Mouse (Mus musculus) naive thymus-derived CD4-positive, alpha-beta T cell, adult 2 months (primary cell): ENCODE results near the gene Fermt2.
A peak's percentile ranks its signal among the peaks of the same experiment; 100 is the strongest.

Experiments
- DNase-seq: peaks from one replicate; pipeline ENCODE4 v3.0.0-alpha.2; 2011; ENCODE audit warnings: low read depth

Gene Fermt2

GRCm38 (mm10) chr14:45529411-45530363, at the start of gene Fermt2:
TSS of gene Fermt2 (minus strand) at chr14:45530118.
- DNase-seq, result no peak

GRCm38 (mm10) chr14:45566066-45566937, 36.4 kb upstream of the Fermt2 start:
- peak; percentile 63 for DNase-seq

- no peak for DNase-seq
These were observed 35.5 kb upstream of the Fermt2 start for GRCm38 (mm10) chr14:45565216-45566065.

- no peak for DNase-seq
These were observed 33.7 kb upstream of the Fermt2 start for GRCm38 (mm10) chr14:45563577-45563976.

GRCm38 (mm10) chr14:45561681-45562080, 31.8 kb upstream of the Fermt2 start:
- DNase-seq, result no peak

- no peak for DNase-seq
These were observed 29.1 kb upstream of the Fermt2 start for GRCm38 (mm10) chr14:45559018-45559417.

GRCm38 (mm10) chr14:45554336-45554735, 24.4 kb upstream of the Fermt2 start:
- DNase-seq, result no peak

GRCm38 (mm10) chr14:45553854-45554253, 23.9 kb upstream of the Fermt2 start:
- no peak for DNase-seq

- DNase-seq, result no peak
These were observed 22.5 kb upstream of the Fermt2 start for GRCm38 (mm10) chr14:45552431-45552830.

GRCm38 (mm10) chr14:45551121-45551768, 21.3 kb upstream of the Fermt2 start:
- DNase-seq, result peak; percentile 20

GRCm38 (mm10) chr14:45550010-45550647, 20.2 kb upstream of the Fermt2 start:
- no peak for DNase-seq

- DNase-seq, result no peak
These were observed 18.2 kb upstream of the Fermt2 start for GRCm38 (mm10) chr14:45548118-45548517.

- DNase-seq, result no peak
These were observed 15.0 kb upstream of the Fermt2 start for GRCm38 (mm10) chr14:45544905-45545304.

- DNase-seq, result no peak
These were observed 14.1 kb upstream of the Fermt2 start for GRCm38 (mm10) chr14:45544026-45544425.

GRCm38 (mm10) chr14:45539659-45540468, 9.9 kb upstream of the Fermt2 start:
- no peak for DNase-seq

GRCm38 (mm10) chr14:45530364-45531345, 737 bp upstream of the Fermt2 start:
- no peak for DNase-seq

- DNase-seq, result no peak
These were observed 1.1 kb downstream of the Fermt2 start for GRCm38 (mm10) chr14:45528861-45529260.

- DNase-seq, result no peak
These were observed 14.1 kb downstream of the Fermt2 start for GRCm38 (mm10) chr14:45515771-45516170.

GRCm38 (mm10) chr14:45510787-45511186, 19.1 kb downstream of the Fermt2 start:
- no peak for DNase-seq
